25 mouse cellular contexts compared by ENCODE assay signal in genomic region chr3:127801162-127801561, GRCm38 (mm10). TPM values are rescaled to one million over a fixed set of nuclear protein-coding genes. Genes with fewer than 3 reads are reported as not detected.
A peak's percentile ranks its signal among the peaks of the same experiment; 100 is the strongest.
DNase-seq lines count a peak whose midpoint lies in the region; ATAC-seq and TF ChIP-seq lines count a peak whose summit lies in the region.
"Had no signal": no experiment of that assay in that cellular context is flagged by ENCODE, and none has a peak within 500 bp of the region (broad histone marks: within the 10 kb centered on the region; RNA-seq: fewer than 3 reads in every experiment).

No protein-coding gene starts in this region.

- no peaks in the 10 kb centered on the region for H3K27me3 ChIP-seq in myocyte (ENCODE audit: control insufficient read depth, insufficient read depth, insufficient read length)
- H3K27me3 ChIP-seq in hindbrain, embryonic 14.5 days (ENCODE audit: control insufficient read depth, insufficient read depth, low read length), result no peaks in the 10 kb centered on the region
- H3K27me3 ChIP-seq: CH12.LX; embryonic facial prominence, embryonic 13.5 days; embryonic facial prominence, embryonic 15.5 days had no signal

- no peaks in the 10 kb centered on the region for H3K36me3 ChIP-seq in myocyte (ENCODE audit: control insufficient read depth, insufficient read depth)
- H3K36me3 ChIP-seq in hindbrain, embryonic 14.5 days (replicated peaks; ENCODE audit: control insufficient read depth, insufficient read depth), result peaks cover 5% of the 10 kb centered on the region
- H3K36me3 ChIP-seq: embryonic facial prominence, embryonic 15.5 days had no signal

- no peak overlapping the region for H3K4me3 ChIP-seq in myocyte
- no peak overlapping the region for H3K4me3 ChIP-seq in hindbrain, embryonic 14.5 days (replicated peaks; ENCODE audit: low read length)
- H3K4me3 ChIP-seq: embryonic facial prominence, embryonic 13.5 days; embryonic facial prominence, embryonic 15.5 days; erythroblast, embryonic 14.5 days; forebrain, embryonic 10.5 days had no signal

- no peak overlapping the region for H3K9ac ChIP-seq in hindbrain, embryonic 14.5 days
- H3K9ac ChIP-seq: embryonic facial prominence, embryonic 13.5 days; embryonic facial prominence, embryonic 15.5 days had no signal

- WGBS in hindbrain, embryonic 14.5 days, result 95% methylated on average over 8 of the region's 8 CpGs

- DNase-seq in embryo, embryonic 10 days (ENCODE audit: low spot score), result peak; percentile 2
- no peak for DNase-seq in embryo, embryonic 9.5 days (ENCODE audit: extremely low spot score)
- DNase-seq in 3T3-L1 (ENCODE audit: low read depth, low spot score) (peak; percentile 81), NIH3T3 (ENCODE audit: low read depth) (peak; percentile 42)
- DNase-seq in hindbrain, embryonic 14.5 days (ENCODE audit: low spot score), result no peak
- no peak for DNase-seq in gastrocnemius, adult 18-20 months (ENCODE audit: low spot score)
- DNase-seq: adrenal gland, adult 2 months; adrenal gland, postnatal 10 days; adrenal gland, postnatal 25 days; cerebellum, adult 11 months; cerebellum, adult 18-20 months; cerebellum, adult 8-10 months; cerebellum, adult 9-11 months; cerebellum, postnatal 14 days; cerebellum, postnatal 36 days had no signal

- H3K27ac ChIP-seq in hindbrain, embryonic 14.5 days, result no peak overlapping the region
- H3K27ac ChIP-seq: embryonic facial prominence, embryonic 13.5 days; embryonic facial prominence, embryonic 15.5 days; forebrain, embryonic 10.5 days had no signal

- H3K4me2 ChIP-seq in myocyte (ENCODE audit: low read depth), result no peak overlapping the region
- no peak overlapping the region for H3K4me2 ChIP-seq in hindbrain, embryonic 14.5 days (replicated peaks)
- H3K4me2 ChIP-seq: embryonic facial prominence, embryonic 13.5 days; embryonic facial prominence, embryonic 15.5 days had no signal

- no peak overlapping the region for H3ac ChIP-seq in myocyte (ENCODE audit: control insufficient read depth, insufficient read length)

- no peak for ATAC-seq in hindbrain, embryonic 14.5 days (ENCODE audit: low FRiP score)
- ATAC-seq: CD4-positive, CD25-positive, alpha-beta regulatory T cell, adult 4 months; forebrain, embryonic 14.5 days; forebrain, embryonic 16.5 days had no signal

- no peaks in the 10 kb centered on the region for H3K4me1 ChIP-seq in hindbrain, embryonic 14.5 days (replicated peaks; ENCODE audit: control insufficient read depth, insufficient read depth, low read length)
- H3K4me1 ChIP-seq: embryonic facial prominence, embryonic 13.5 days; embryonic facial prominence, embryonic 15.5 days had no signal

- TF ChIP-seq POLR2A in myocyte (IDR thresholded peaks at IDR 0.05; ENCODE audit: insufficient read length, low read depth), result no peak

- H3K79me2 ChIP-seq in myocyte (ENCODE audit: control insufficient read depth, insufficient read depth), result no peaks in the 10 kb centered on the region

- H3K9me3 ChIP-seq in hindbrain, embryonic 14.5 days (ENCODE audit: control insufficient read depth, low read length), result no peaks in the 10 kb centered on the region
- H3K9me3 ChIP-seq: embryonic facial prominence, embryonic 13.5 days; embryonic facial prominence, embryonic 15.5 days; forebrain, embryonic 10.5 days; G1E had no signal

TF ChIP-seq in myocyte, 11 proteins besides CTCF, POLR2A, EP300 and RAD21:
- TF ChIP-seq MYOG (IDR thresholded peaks at IDR 0.05; ENCODE audit: control insufficient read depth in 1 of 3, insufficient read depth in 1 of 3, insufficient read length in 2 of 3, low read depth in 2 of 3) (peak in 1 of 3 experiments; percentile 55), USF1 (IDR thresholded peaks at IDR 0.05; ENCODE audit: low read depth) (no peak), MAX (IDR thresholded peaks at IDR 0.05; ENCODE audit: low read depth) (no peak), MYOD1 (IDR thresholded peaks at IDR 0.05; ENCODE audit: control insufficient read depth in 1 of 3, insufficient read length in 2 of 3, low read depth in 2 of 3) (peak in 2 of 3 experiments; percentile 18 to 29), SRF (IDR thresholded peaks at IDR 0.05; ENCODE audit: control insufficient read depth, insufficient read length, low read depth) (no peak)
TF ChIP-seq in myocyte: peak in this region for 2.

RNA-seq across cellular contexts. Expression of gene Tifa, which starts 11.6 kb away (rescaled TPM):
- 0.85 TPM for polyA plus RNA-seq in myocyte (2012; fragmentation: generic; extraction: Trizol)
- polyA plus RNA-seq in hindbrain, embryonic 14.5 days (2014; fragmentation: Nextera tagmentation; extraction: Ambion mirVana), result 3.9 and 5.3 TPM in 2 replicates
- 1 to 10 TPM; 1.1 to 2.9 TPM for total RNA-seq in gastrocnemius, adult 18-20 months (2021)

RNA-seq across cellular contexts. Expression of gene Alpk1, which starts 20.8 kb away (rescaled TPM):
- 1.8 TPM for polyA plus RNA-seq in myocyte (2012; fragmentation: generic; extraction: Trizol)
- 0.80 and 0.91 TPM in 2 replicates for polyA plus RNA-seq in hindbrain, embryonic 14.5 days (2014; fragmentation: Nextera tagmentation; extraction: Ambion mirVana)
- total RNA-seq in gastrocnemius, adult 18-20 months (2021), result 1 to 10 TPM; 1.9 to 2.1 TPM
- polyA plus RNA-seq: erythroblast, embryonic 14.5 days had no signal

RNA-seq across cellular contexts. Expression of gene Ap1ar, which starts 36.2 kb away (rescaled TPM):
- polyA plus RNA-seq in myocyte (2012; fragmentation: generic; extraction: Trizol), result 8.3 TPM
- polyA plus RNA-seq in hindbrain, embryonic 14.5 days (2014; fragmentation: Nextera tagmentation; extraction: Ambion mirVana), result 100.0 and 102 TPM in 2 replicates
- 10 to 100 TPM; 28.7 to 30.0 TPM for total RNA-seq in gastrocnemius, adult 18-20 months (2021)

Comparison
In these comparisons a context has a peak if more than half of its experiments do, and no peak if none do; other contexts are left out.
1. DNase-seq: peak in embryo, embryonic 10 days (single experiment), 3T3-L1 (single experiment) and NIH3T3 (single experiment); none in embryo, embryonic 9.5 days (single experiment), hindbrain, embryonic 14.5 days (single experiment) and gastrocnemius, adult 18-20 months (single experiment).
2. RNA of gene Ap1ar, which starts 36.2 kb away (polyA plus RNA-seq): 100.0 to 102 TPM in hindbrain, embryonic 14.5 days; 8.3 TPM in myocyte (single experiment); every median in the first group is over 10 times any median in the second.